Mouse (Mus musculus): ENCODE results near the gene Amfr.

Gene Amfr

GRCm38 (mm10) chr8:93980141-93980540, 32.5 kb downstream of the Amfr start:
- DNase-seq = no peak

GRCm38 (mm10) chr8:93976446-93977211, 36.0 kb downstream of the Amfr start:
- no peak for DNase-seq

DNA sequence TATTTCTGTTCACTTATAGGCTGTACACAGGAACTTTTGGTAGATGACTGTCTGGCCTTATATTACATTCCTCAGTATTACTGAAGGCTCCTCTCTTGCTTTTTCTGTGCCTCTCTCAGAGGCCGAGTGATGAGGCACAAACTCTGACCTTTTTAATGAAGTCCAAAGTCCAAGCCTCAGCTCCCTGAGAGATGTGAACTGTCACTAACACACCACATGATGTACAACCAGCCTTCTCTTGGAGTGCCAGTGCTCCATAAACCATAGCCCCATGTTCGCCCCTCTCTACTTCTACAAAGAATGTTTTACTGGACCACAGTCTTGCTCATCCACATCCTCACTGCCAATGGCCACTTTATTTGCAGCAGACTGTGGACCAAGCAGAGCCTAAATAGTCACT, 37.3 kb downstream of the Amfr start:
- no peak for DNase-seq

DNA sequence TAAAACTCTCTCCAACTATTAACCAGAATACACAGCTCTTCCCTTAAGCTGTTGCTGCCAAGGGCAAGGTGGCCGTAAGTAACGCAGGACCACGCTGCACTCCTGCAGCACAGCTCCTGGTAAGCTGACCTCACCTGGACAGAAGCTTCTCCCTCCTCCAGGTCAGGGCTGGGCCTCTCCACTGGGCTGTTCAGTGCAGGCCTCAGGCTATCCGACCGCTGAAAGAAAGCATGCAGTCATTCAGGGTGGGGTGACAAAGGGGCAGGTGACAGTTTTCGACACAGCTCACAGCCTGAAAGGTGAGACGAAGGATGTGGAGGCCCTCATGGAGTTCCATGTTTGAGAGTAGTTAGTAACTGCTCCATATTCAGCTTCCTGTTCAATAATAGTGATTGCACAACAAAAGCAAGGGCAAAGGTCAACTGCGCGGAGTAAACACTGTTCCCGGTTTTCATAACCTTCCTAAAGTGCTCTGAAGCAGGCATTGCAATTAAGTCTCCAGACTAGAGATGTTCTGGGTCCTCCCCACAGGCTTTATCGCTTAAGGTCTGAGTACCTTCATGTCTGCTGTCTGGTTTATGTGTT, 37.9 kb downstream of the Amfr start:
- DNase-seq = no peak

- DNase-seq = no peak
Observed at GRCm38 (mm10) chr8:93973831-93974375, 38.7 kb downstream of the Amfr start.

- DNase-seq = no peak
Observed at GRCm38 (mm10) chr8:93972971-93973734, 39.5 kb downstream of the Amfr start.

DNA sequence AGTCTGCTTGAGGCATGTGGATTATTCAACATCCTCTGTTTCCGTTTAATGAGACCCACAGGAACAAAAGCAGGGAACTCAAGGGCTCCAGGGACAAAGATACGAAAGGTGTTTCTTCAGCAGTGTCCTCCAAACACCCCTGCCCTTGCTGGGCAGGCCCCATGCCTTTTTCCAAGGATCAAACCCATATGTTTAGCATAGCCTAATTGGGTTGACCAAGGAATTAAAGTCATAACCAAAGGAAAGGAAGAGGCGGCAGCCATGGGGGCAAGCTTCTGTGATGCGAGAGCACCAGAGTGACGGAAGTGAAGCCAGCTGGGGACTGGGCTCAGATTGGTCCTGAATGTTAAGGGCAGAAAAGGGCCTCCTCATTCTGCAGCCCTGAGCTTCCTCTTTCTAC, 40.4 kb downstream of the Amfr start:
- no peak for DNase-seq

DNA sequence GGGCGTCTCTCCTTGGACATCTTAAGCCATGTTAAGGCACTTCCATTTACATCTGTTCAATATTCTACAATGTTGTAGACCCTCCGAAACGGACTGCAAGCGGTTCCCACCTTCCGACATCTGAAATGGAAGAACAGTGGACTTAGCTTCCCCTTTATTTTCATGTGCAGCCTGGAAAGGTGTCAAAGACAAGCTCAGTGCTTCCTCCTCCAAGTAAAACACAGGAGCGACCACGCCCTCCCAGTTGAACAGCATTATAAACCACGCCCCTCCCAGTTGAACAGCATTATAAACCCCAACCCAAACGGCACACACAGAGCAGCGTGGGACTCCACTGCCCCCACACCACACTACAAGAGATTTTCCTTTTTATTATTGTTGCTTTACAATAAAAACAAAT, 41.2 kb downstream of the Amfr start:
- DNase-seq = no peak

DNA sequence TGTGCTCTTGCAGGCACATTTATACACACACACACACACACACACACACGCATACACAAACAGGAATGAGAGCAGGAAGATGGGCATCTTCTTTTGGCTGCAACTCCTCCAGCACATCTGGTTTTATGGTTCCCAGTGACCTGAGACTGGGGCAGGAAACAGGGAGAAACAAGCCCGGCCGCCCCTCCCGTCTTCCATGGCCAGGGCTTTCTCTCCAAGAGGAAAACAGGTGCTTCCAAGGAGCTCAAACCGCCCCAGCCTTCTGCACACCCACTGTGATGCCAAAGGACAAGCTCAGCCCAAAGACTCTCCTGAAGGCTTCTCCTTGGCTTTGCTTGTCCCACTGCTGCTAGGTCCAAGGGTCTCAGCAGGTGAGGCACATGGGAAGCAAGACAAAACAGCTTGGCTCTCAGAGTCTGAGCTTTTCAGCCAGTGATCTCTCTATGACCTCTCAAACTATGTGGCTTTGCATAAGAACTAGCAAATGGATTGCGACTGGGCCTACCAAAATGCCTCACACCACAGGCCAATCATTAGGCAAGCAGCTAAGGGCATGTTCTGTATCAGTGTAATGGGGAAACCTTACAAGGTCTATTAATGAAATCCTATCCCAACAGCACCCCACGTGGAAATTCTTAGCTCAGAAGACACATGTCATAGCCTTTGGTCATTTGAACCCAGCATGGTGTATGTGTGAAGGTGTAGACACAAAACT, 42.9 kb downstream of the Amfr start:
- no peak for DNase-seq

DNA sequence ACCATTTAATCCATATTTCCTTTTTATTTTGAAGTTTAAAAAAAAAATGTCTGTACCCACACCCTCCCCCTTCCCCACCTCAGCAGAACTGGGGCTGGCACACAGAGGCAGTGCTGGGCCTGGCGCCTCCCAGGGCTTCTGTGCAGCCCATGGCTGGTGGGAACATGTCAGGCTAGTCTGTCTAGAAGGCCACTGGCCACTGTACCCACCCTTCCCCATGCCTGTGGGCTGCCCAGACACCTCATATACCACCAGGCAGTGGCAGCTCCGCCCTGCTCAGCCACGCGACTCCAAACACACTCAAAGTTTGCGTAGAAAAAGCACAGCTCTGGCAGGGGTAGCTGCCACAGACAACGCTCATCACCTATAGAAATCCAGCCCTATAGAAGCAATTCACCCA, 44.3 kb downstream of the Amfr start:
- DNase-seq = no peak

GRCm38 (mm10) chr8:93960909-93961308, 51.7 kb downstream of the Amfr start:
- no peak for DNase-seq

GRCm38 (mm10) chr8:93958402-93958801, 54.2 kb downstream of the Amfr start:
- no peak for DNase-seq

DNA sequence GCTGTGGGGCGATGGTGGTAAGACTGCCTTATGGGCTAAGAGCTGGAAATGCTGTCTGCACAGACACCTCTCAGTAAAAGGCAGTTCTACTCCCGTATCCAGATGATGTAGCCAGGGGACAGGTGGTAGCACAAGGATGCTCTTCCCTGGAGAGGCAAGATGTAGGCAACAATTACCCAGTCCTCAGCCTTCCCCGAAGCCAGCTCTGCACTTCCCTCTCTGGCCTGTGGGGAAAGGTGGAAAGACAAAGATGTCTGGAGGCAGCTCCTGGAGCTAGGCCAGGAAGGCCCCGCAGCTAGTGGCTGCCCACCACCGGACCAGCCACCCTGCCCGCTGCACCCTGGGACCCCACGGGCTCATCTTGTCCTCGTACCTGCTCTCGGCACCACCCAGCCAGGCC, 60.1 kb downstream of the Amfr start:
- no peak for DNase-seq

GRCm38 (mm10) chr8:93950133-93950532, 62.5 kb downstream of the Amfr start:
- no peak for DNase-seq

GRCm38 (mm10) chr8:93946397-93946796, 66.2 kb downstream of the Amfr start:
- no peak for DNase-seq

DNA sequence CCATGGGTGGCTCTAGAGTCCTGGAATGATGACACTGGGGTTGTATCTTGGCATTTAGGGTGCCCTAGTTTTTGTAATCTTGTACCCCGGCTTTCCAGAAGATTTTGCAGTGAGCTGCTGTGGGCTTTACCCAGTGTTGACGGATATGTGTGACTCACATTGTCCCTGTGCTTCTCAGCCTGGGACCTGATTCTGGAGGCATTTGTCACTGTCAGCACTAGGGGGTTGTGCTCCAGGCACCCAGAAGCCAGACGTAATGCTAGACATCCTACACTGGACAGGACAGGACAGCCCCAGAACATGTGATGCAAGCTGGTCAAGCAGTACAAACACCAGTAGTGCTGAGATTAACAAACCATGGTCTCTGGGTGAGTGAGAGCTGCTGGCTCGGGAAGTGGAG, 66.9 kb downstream of the Amfr start:
- DNase-seq = no peak

- no peak for DNase-seq
Observed at GRCm38 (mm10) chr8:93941636-93942054, 71.0 kb downstream of the Amfr start.

DNA sequence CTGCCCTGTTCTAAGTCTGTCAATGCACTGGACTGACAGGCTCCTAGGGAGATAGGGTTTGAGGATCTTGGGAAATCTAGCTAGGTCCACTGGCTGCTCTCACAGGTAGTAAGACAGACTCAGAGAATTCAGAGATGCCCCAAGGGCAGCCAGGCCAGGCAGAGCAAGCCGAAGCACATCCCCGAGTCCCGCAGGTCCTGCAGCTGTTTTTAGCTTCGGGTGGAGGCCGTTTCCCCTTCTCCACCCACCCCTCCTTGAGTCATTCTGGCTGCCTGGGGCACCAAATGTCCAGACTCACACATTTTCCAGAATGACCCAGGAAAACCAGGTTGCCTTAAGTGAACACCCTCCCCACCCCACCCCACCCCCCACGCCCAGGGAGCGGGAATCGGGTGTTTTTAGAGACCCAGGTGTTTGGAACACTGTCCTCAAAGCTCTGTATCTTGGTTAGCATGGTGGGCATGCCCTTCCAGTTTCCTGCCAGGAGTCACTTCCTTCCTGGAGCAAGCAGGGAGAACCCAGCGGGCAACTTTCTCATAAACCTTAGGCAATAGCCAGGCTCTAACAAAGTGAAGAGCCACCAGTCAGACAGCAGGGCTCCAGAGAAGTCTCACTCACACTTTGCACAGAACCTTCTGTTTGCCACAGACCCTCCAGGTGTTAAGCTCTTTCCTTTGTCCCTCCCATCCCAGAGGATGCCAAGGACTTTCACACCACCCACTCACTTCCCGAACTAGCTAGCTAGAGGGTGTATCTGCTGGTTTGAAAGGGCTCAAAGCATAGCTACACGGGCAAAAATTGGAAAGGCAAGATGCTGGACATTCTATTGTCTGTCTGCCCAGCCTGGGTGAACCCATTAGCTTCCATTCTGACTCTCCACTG, 71.9 kb downstream of the Amfr start:
- no peak for DNase-seq

GRCm38 (mm10) chr8:93938193-93938592, 74.4 kb downstream of the Amfr start:
- no peak for DNase-seq

GRCm38 (mm10) chr8:93933288-93933687, 79.4 kb downstream of the Amfr start:
- no peak for DNase-seq

DNA sequence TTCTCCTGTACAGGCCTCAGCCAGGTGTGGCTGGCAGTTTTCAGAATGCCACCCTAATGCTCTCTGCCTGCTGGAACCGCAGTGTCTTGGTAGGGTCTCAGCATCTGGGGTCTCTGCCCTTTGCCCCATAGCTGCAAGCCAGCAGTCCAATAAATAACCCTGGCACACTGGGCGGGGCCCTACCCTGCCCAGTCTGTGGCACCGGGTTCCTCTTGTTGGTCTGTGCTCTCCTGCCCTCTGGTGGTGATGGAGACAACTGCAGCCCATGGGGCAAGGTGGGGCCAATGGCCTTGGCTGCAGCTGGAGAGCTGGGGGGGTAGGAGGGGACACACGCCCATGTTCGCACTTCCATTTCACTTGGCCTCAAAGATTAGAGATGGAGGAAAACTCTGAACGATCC, 79.8 kb downstream of the Amfr start:
- peak; percentile 76 for DNase-seq

DNA sequence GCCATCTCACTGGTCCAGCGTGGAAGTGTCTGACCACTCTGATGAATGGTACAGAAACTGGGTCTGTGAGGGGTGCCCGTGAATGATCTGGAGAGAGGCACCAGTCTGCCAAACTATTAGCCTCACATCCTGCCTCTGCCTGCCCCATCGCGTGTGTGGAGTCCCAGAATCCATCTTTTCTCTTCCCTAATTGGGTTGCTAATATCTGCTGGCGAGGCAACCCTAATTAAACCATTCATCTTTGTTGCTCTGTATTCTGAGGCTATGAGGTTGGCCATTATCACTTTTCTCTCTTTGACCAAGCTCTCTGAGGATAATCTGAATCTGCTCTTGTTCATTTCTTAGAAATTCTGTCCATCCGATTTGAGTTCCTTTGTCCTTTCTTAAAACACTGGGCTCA, 81.3 kb downstream of the Amfr start:
- DNase-seq = no peak
